Mouse (Mus musculus): ENCODE results near the gene Smagp.

DNA sequence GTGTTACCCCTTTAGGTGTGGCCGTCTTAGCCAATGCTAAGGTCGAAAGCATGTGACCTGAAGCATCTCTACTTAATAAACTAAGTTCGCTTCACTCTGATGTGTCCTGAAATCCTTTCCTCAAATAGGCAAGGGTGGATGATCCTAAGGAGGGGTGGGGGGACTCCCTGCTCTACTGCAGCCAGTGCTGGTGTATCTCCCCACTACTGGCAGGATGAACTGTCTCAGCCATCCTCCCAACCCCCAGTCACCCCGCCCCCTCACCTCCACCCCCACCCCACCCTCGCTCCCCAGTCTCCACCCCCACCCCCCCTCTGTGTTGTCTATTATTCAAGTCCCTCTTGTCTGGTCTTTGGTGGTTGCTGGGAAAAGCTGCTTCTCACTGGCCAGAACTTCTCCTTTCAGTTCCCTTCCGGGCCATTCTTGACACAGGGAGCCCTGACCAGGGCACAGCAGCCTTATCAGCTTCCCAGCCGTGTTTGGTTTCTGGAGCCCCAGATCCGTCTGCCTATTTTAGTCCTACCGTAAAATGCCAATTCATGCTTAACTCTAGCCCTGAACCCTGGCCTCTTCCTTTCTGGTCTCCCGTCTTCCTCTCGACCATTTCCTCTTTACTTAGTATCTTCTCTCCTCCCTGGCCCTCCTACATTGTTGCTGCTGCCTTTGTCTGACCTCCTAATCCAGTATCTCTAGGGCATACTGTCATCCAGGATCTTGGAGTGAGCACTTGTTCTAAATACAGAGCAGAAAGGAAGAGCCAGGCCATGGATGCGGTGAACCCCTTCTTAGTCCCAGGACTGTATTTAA lies 37.0 kb upstream of the Smagp start:
- no peak for TF ChIP-seq POLR2A (IDR thresholded peaks at IDR 0.05; ENCODE audit: borderline replicate concordance, extremely low read depth, low read depth, low read length)
- TF ChIP-seq CTCF (IDR thresholded peaks at IDR 0.05; ENCODE audit: insufficient read depth, low read length) = no peak
